Mouse (Mus musculus): ENCODE results near the gene Tac1. TPM values are rescaled to one million over a fixed set of nuclear protein-coding genes. Genes with fewer than 3 reads are reported as not detected.
"Not testable (repeated sequence)": the region's sequence is repeated elsewhere in the genome, so short reads cannot be mapped to it uniquely, and the experiment has no call there.

Gene Tac1
- polyA plus RNA-seq, 1 experiment from 2014 or later: 87.9 TPM

DNA sequence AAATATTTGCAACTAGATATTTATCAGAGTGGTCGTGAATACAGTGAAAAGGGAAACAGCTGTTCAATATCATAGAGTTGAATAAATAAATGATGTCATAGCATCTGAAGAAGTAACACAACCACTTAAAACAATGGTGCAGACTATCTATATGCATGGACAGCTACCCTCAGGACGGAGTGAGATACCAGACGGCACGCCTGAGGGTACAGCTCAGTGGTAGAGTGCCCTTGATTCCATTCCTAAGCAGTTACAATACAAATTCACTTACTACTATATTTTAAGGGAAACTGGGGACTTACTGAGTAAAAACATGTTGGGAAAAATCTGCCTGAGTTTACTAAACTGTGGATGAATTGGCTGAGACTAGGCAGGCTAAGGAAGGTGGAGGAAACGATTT is 43.7 kb downstream of the Tac1 start:
- no peak overlapping the region for H3K9ac ChIP-seq (replicated peaks; ENCODE audit: low read depth, low read length)
- no peak for ATAC-seq
- no peaks in the 10 kb centered on the region for H3K9me3 ChIP-seq (ENCODE audit: control insufficient read depth, low read length)
- H3K27ac ChIP-seq (ENCODE audit: low read length): no peak overlapping the region
- WGBS: 87% methylated on average over 5 of the region's 5 CpGs
- H3K27me3 ChIP-seq (replicated peaks; ENCODE audit: control insufficient read depth, insufficient read depth, low read length): no peaks in the 10 kb centered on the region
- H3K4me2 ChIP-seq (ENCODE audit: low read length): no peak overlapping the region
- H3K4me3 ChIP-seq (replicated peaks; ENCODE audit: low read length): no peak overlapping the region
- no peaks in the 10 kb centered on the region for H3K4me1 ChIP-seq (replicated peaks; ENCODE audit: control insufficient read depth, insufficient read depth, low read length)
- no peaks in the 10 kb centered on the region for H3K36me3 ChIP-seq (ENCODE audit: control insufficient read depth, insufficient read depth)

DNA sequence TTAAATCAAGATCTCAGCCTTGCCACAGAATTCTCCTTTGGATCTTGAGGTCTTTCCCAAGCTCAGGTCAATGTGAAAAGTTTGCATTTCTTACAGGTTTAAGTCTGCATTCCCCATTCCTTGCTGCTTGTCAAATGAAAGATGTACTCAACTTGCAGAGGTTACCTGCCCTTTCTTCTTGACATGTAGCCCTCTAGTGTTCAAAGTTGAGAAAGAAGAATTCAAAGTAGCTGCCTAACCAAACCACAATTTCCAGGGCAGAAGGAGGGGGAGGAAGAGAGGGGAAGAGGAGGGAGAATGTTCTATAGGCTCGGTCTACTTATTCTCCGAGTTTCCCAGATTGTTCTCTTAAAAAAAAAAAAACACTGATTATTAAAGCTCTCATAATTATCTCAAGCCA is 45.5 kb downstream of the Tac1 start:
- Histone ChIP-seq H3K27ac (ENCODE audit: low read length) (no peak overlapping the region), H3K9ac (replicated peaks; ENCODE audit: low read depth, low read length) (no peak overlapping the region), H3K9me3 (ENCODE audit: control insufficient read depth, low read length) (no peaks in the 10 kb centered on the region), H3K4me3 (replicated peaks; ENCODE audit: low read length) (no peak overlapping the region), H3K36me3 (ENCODE audit: control insufficient read depth, insufficient read depth) (no peaks in the 10 kb centered on the region), H3K4me1 (replicated peaks; ENCODE audit: control insufficient read depth, insufficient read depth, low read length) (no peaks in the 10 kb centered on the region), H3K27me3 (replicated peaks; ENCODE audit: control insufficient read depth, insufficient read depth, low read length) (no peaks in the 10 kb centered on the region), H3K4me2 (ENCODE audit: low read length) (no peak overlapping the region)
- 71% methylated on average over 2 of the region's 2 CpGs for WGBS
- ATAC-seq: no peak

DNA sequence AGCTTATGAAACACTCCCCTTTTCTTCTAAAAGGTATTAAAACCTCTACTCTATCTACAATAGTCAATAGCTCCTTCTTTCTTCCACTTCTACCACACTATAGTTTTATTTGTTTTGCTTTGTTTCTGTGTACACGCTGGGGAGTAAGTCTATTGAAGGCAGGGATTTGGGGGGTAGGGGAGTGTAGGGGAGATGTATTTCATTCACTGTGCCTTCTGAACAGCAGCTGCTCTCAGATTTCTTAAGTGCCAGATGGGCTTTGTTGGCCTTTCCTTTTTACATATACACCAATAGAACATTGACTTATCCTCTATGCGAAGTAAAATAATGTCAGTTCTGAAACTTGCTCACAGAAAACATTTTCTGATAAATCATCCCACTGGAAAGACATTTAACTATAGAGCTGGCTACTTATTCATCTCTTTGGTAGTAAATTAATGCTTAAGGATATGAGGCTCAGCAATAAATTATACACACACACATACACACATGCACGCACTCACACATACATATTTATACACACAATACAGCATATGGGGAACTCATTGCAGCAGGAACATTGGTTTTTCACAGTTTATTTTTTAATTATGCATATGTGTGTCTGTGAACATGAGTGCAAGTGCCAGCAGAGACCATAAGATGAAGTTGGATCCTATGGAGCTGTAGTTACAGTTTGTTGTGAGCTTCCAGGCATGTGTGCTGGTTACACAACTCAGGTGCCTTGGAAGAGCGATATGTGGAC is 46.8 kb downstream of the Tac1 start:
- peak; percentile 82 for ATAC-seq

DNA sequence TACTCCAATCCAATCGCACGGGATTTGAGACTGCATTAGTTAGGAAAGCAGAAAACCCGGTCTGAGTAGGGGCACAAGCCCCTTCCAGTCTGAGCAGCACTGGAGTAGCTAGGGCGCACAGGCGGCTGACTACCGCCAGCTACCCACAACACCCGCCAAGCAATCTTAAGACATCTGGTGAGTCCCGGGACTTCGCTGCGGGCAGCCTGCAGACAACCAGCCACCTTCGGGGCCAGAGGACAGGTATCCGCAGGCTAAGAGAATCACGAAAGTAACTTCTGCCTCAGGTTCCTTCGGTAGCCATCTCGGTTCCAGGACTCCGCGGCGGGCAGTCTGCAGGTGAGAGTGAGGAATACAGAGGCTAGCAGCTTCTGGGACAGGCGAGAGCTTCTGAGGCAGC is 59.0 kb downstream of the Tac1 start:
- not testable (repeated sequence) for ATAC-seq

More for the DNA sequence above, 46.8 kb downstream of the Tac1 start:
- Histone ChIP-seq H3K9ac (replicated peaks; ENCODE audit: low read depth, low read length) (no peak overlapping the region), H3K4me1 (replicated peaks; ENCODE audit: control insufficient read depth, insufficient read depth, low read length) (no peaks in the 10 kb centered on the region), H3K4me3 (replicated peaks; ENCODE audit: low read length) (no peak overlapping the region), H3K27ac (ENCODE audit: low read length) (no peak overlapping the region), H3K27me3 (replicated peaks; ENCODE audit: control insufficient read depth, insufficient read depth, low read length) (no peaks in the 10 kb centered on the region), H3K9me3 (ENCODE audit: control insufficient read depth, low read length) (no peaks in the 10 kb centered on the region), H3K36me3 (ENCODE audit: control insufficient read depth, insufficient read depth) (no peaks in the 10 kb centered on the region), H3K4me2 (ENCODE audit: low read length) (no peak overlapping the region)
- 49% methylated on average over 4 of the region's 4 CpGs for WGBS

More for the DNA sequence above, 59.0 kb downstream of the Tac1 start:
- not testable (repeated sequence) for H3K9me3 ChIP-seq (ENCODE audit: control insufficient read depth, low read length); H3K4me2 ChIP-seq (ENCODE audit: low read length); H3K4me3 ChIP-seq (replicated peaks; ENCODE audit: low read length); H3K36me3 ChIP-seq (ENCODE audit: control insufficient read depth, insufficient read depth); H3K27me3 ChIP-seq (replicated peaks; ENCODE audit: control insufficient read depth, insufficient read depth, low read length); H3K27ac ChIP-seq (ENCODE audit: low read length); H3K9ac ChIP-seq (replicated peaks; ENCODE audit: low read depth, low read length); H3K4me1 ChIP-seq (replicated peaks; ENCODE audit: control insufficient read depth, insufficient read depth, low read length)
- WGBS: 95% methylated on average over 18 of the region's 19 CpGs

Other genes starting within 250 kb of the Tac1 start
- gene Asns, start 138.4 kb downstream of the Tac1 start, polyA plus RNA-seq (2015; fragmentation: Nextera tagmentation; extraction: Ambion mirVana): 68.0 and 86.1 TPM in 2 replicates